Mouse (Mus musculus) megakaryocyte-erythroid progenitor cell, adult 5-6 weeks (primary cell): ENCODE measurements around the gene Neu1. TPM values are rescaled to one million over a fixed set of nuclear protein-coding genes. Genes with fewer than 3 reads are reported as not detected.
A peak's percentile ranks its signal among the peaks of the same experiment; 100 is the strongest.
"Not testable (repeated sequence)": the region's sequence is repeated elsewhere in the genome, so short reads cannot be mapped to it uniquely, and the experiment has no call there.

Experiments
- ATAC-seq: replicated peaks from 2 replicates; pipeline ENCODE4 v1.8.0; 2016; ENCODE audit warnings: mild to moderate bottlenecking, inconsistent platforms; ENCODE audit not compliant: severe bottlenecking, poor library complexity, low FRiP score, low TSS enrichment
- total RNA-seq, 2 experiments: library from RNA; stranded (forward) in 1 of 2; stranded (reverse) in 1 of 2; fragments of 200-1000, 215-1000 nt in 1 of 2; fragments of >200 nt in 1 of 2; fragmentation: Nextera tagmentation in 1 of 2; gene quantifications; 2 replicates each; pipeline ENCODE4 v1.2.3; 2014 to 2017

Neu1 gene
- total RNA-seq, 2 experiments from 2014 or later = 5.4 to 7.0 TPM

GRCm38 (mm10) chr17:34959130-34959778 lies 28.2 kb downstream of the Neu1 start, which contains the start of gene Hspa1b:
Hspa1b (minus strand) TSS chr17:34959238.
- peak; percentile 91 for ATAC-seq

GRCm38 (mm10) chr17:34959881-34960515 lies 28.9 kb downstream of the Neu1 start:
- peak; percentile 22; the same call in 1 of the 2 replicates for ATAC-seq

GRCm38 (mm10) chr17:34960702-34961493 lies 29.8 kb downstream of the Neu1 start:
- no peak for ATAC-seq

- no peak for ATAC-seq
These were observed 31.1 kb downstream of the Neu1 start for GRCm38 (mm10) chr17:34962125-34962524.

GRCm38 (mm10) chr17:34962841-34963240 lies 31.8 kb downstream of the Neu1 start:
- no peak for ATAC-seq

GRCm38 (mm10) chr17:34964640-34965049 lies 33.6 kb downstream of the Neu1 start:
- ATAC-seq = no peak

- ATAC-seq = no peak
These were observed 34.6 kb downstream of the Neu1 start for GRCm38 (mm10) chr17:34965627-34966026.

GRCm38 (mm10) chr17:34969822-34970221 lies 38.8 kb downstream of the Neu1 start, which contains the start of gene Gm20481:
Gm20481 (plus strand) TSS chr17:34969912.
- not testable (repeated sequence) for ATAC-seq

- not testable (repeated sequence) for ATAC-seq
These were observed 39.8 kb downstream of the Neu1 start for GRCm38 (mm10) chr17:34970850-34971249.

- ATAC-seq = peak; percentile 59
These were observed 40.6 kb downstream of the Neu1 start for GRCm38 (mm10) chr17:34971694-34972068.

GRCm38 (mm10) chr17:34972069-34972749 lies 41.2 kb downstream of the Neu1 start, which contains the start of the genes Hspa1a and Hspa1l:
Hspa1a (minus strand) TSS chr17:34972156.
Hspa1l (plus strand) TSS chr17:34972703.
- peak; percentile 93 for ATAC-seq

GRCm38 (mm10) chr17:34975581-34976492 lies 44.8 kb downstream of the Neu1 start:
- ATAC-seq = no peak

- no peak for ATAC-seq
These were observed 45.9 kb downstream of the Neu1 start for GRCm38 (mm10) chr17:34977000-34977399.

- no peak for ATAC-seq
These were observed 47.2 kb downstream of the Neu1 start for GRCm38 (mm10) chr17:34978239-34978638.

- ATAC-seq = no peak
These were observed 48.6 kb downstream of the Neu1 start for GRCm38 (mm10) chr17:34979631-34980030.

- ATAC-seq = no peak
These were observed 49.6 kb downstream of the Neu1 start for GRCm38 (mm10) chr17:34980655-34981054.

GRCm38 (mm10) chr17:34981690-34982180 lies 50.7 kb downstream of the Neu1 start, which contains the start of gene Lsm2:
Lsm2 (plus strand) TSS chr17:34981862.
- peak; percentile 80 for ATAC-seq

GRCm38 (mm10) chr17:34982328-34982727 lies 51.3 kb downstream of the Neu1 start:
- ATAC-seq = peak; percentile 27
